Mouse (Mus musculus) intestine, embryonic 14.5 days (tissue): ENCODE measurements around the gene Fut4. TPM values are rescaled to one million over a fixed set of nuclear protein-coding genes. Genes with fewer than 3 reads are reported as not detected.

Source experiments
- polyA plus RNA-seq: library from polyadenylated mRNA; unstranded; fragments of >200 nt; fragmentation: Nextera tagmentation; extraction: Ambion mirVana; gene quantifications from 2 replicates; pipeline ENCODE4 v1.2.1, GENCODE M21; 2014

Gene Fut4
- polyA plus RNA-seq, 1 experiment from 2014 or later, result 6.7 TPM

Other genes with a start within 250 kb of the Fut4 start
- gene Amotl1, start 107.3 kb downstream of the Fut4 start, polyA plus RNA-seq, result 22.4 and 23.6 TPM in 2 replicates
- gene Piwil4, start 11.7 kb downstream of the Fut4 start, polyA plus RNA-seq, result 0.13 and 0.49 TPM in 2 replicates
- gene 1700012B09Rik, start 18.6 kb upstream of the Fut4 start, polyA plus RNA-seq, result not detected in 2 replicates
- 29.6 and 33.3 TPM in 2 replicates for gene Mre11a, start 32.3 kb upstream of the Fut4 start, polyA plus RNA-seq
- gene Ankrd49, start 32.5 kb upstream of the Fut4 start, polyA plus RNA-seq, result 47.9 and 52.0 TPM in 2 replicates
- gene Gpr83, start 107.8 kb upstream of the Fut4 start, polyA plus RNA-seq, result 0.44 and 0.69 TPM in 2 replicates
- not detected in 2 replicates for gene Izumo1r, start 151.6 kb upstream of the Fut4 start, polyA plus RNA-seq